Mouse (Mus musculus) naive thymus-derived CD4-positive, alpha-beta T cell, adult 5 months (primary cell): Measurements from ENCODE around the gene 1700003E16Rik. TPM values are rescaled to one million over a fixed set of nuclear protein-coding genes. Genes with fewer than 3 reads are reported as not detected.

Experiments
- polyA plus RNA-seq: library from polyadenylated mRNA; unstranded; fragments of 100-300 nt; shearing (Covaris generic); gene quantifications from one replicate; pipeline ENCODE4 v1.2.1, GENCODE M21; 2017

Gene 1700003E16Rik
- not detected for polyA plus RNA-seq

DNA sequence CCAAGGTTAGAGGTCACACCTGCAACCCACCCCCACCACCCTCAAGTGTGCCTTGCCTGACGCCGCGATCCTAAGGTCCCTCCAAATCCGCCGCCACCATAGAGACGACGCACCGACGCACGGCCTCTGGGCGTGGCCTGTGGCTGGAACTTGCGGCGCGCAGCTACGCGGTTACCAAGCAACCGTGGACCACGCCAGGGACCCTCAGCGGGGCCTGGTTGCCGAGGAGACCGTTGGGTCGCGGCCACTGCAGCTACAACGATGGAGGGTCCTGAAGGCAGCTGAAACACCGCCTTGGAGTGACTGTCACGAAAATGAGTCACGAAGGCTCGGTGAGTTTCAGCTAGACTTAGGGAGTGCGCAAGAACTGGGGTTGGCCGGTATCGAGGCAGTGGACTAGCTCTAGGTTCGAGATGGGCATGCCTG lies at the start of gene 1700003E16Rik, which contains the start of gene Wdr54:
Gene 1700003E16Rik, plus strand, starts transcription at position 146 of the 426 bp plus-strand sequence.
Gene Wdr54, minus strand, starts transcription at position 139 of the 426 bp plus-strand sequence.

DNA sequence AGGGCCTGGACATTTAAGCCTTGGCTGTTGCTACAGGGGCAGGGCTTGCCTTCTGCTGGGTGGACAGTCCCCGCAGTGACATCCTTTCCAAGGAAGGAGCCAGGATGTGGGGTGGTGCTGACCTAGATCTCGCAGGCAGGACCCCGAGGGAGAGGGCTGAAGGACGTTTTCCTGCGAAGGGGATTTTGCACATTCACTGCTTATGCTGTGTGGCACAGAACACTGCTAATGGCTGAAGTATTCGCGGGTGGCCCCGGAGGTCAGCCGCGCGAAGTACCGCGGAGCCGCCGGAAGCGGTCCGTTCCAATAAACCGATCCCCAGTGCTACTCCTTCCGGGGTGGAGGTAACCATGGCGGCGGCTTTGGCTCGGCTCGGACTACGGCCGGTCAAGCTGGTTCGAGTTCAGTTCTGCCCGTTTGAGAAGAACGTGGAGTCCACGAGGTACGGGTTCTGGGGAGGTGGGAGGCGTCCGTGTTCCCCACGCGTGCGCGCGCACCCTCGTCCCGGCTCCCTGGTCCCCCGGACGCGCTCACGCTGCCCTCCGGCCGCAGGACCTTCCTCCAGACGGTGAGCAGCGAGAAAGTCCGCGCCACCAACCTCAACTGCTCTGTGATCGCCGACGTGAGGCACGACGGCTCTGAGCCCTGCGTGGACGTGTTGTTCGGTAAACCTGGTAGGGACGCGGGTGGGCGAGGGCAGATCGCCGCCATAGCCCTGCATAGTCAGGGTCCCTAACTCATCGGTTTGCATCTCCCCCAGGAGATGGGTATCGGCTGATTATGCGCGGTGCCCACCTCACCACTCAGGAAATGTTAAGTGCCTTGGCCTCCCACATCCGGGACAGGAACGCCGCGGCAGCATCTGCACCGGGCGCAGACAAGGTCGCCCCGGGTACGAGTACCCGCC lies 47.2 kb upstream of the 1700003E16Rik start, which contains the start of gene Mrpl53:
Gene Mrpl53, plus strand, starts transcription at position 279 of the 907 bp plus-strand sequence.

DNA sequence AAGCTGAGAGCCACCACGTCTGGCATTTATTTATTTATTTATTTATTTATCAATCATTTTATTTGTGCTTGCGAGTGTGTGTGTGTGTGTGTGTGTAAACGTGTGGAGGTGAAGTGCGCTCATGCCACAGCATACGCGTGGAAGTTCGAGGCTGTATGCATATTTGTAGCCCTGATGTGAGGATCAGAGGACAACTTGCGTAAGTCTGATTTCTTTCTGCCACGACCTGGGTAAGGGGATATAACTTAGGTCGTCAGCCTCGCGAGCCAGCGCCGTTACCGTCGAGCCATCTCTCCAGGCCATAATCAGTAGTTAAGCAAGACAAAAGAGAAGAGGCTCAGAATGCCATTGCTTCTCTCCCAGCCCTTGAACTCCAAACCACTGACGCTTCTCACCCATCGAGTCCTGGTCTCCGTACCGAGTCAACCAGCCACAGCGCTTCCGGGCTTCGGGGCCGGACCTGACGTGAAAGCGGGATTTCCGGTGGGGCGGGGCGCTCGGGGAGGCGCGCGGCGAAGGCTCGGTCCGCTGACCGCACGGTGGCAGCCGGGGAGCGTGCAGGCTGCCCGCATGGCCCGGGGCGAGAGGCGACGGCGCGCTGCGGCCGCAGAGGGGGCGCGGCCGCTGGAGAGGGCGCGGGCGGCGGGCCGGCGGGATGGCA lies 41.1 kb upstream of the 1700003E16Rik start, which contains the start of gene Mogs:
Gene Mogs, plus strand, starts transcription at position 486 of the 661 bp plus-strand sequence.

DNA sequence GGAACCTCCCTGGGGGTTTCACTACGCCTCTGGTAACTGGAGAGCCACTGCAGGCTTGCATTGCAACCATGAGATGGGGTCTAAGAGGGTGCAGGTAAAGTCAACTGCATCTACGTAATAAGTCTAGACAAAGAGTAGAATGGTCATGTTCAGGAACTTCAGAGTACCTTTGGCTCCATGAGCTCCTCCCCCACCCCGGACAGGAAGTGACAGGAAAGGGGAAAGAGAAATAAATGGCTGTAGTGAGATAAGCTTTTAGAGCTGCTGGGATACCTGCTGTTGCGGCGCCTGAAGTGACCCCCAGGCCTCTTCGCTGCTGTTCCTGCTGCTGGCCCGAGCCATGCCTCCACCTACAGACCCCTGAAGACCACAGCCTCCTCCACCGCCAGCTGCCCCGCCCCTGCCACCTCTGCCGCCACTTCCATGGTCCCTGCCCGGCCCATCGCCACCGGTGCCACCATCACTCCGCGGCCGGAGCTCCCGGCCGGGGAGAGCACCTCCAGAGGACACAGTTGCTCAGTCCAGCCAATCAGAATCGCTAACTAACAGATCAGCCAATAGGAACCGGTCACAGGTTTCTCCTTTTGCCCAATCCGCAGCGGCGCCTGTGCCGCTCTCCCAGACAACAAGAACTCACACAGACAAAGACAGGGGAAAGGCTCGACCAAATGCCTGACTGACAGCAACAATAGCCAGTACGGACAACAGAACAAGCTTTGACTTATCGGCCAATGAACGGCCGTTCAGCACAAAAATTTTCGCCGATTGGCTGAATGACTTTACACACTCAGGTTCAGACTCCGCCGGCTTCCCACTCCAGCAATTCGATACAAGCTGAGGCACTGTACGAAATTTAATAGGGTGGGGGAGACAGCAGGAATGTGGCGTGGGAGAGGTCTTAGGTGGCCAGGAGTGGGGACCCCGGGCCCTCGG lies 35.0 kb upstream of the 1700003E16Rik start, which contains the start of gene Wbp1:
Gene Wbp1, minus strand, starts transcription at position 630 of the 933 bp plus-strand sequence.

DNA sequence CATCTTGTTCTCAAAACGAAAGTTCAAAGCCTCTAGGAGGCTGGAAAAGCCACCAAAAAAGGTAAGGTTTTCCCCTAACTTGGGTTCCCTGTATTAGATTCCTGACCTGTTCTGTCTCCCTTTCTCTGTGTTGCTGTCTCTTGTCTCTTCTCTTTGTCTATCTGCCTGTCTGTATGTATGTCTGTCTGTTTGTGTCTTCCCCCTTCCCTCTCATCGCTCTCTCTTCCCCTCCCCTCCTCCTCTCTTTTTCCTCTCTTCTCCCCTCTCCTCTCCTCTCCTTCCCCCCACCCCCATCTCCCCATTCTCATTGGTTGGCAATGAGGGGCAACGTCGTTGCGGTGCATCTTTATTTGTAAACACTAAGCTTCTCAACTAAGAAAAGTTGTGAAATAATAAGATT lies 30.9 kb upstream of the 1700003E16Rik start, which contains the start of gene Ino80b:
Gene Ino80b, minus strand, starts transcription at position 101 of the 400 bp plus-strand sequence.

DNA sequence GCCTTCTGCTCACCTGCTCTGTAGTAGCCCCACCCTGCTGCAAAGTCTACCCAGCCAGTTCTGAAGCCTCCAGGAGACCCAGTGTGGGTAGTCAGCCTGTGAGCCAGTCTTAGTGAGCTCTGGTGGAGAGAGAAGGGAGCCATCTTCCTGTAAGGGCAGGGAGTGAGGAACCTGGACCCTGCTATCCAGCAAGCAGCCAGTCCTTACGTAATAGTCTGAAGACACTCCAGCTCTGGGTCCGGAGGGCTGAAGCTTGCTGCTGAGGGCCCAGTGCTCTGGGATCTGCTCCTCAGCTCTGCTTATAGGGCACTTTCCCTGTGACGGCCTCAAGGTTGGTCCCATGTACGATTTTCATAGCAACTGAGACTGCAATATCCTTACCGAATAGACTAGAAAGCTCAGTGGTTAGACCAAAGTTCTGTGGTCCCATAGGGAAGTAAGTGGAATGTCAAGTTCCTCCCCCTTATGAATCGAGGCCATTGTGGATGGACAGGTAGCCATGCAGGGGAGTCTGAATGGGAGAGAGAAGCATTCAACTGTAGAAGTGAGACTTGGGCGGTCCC lies 21.2 kb upstream of the 1700003E16Rik start, which contains the start of gene Rtkn:
Gene Rtkn, plus strand, starts transcription at position 513 of the 563 bp plus-strand sequence.

DNA sequence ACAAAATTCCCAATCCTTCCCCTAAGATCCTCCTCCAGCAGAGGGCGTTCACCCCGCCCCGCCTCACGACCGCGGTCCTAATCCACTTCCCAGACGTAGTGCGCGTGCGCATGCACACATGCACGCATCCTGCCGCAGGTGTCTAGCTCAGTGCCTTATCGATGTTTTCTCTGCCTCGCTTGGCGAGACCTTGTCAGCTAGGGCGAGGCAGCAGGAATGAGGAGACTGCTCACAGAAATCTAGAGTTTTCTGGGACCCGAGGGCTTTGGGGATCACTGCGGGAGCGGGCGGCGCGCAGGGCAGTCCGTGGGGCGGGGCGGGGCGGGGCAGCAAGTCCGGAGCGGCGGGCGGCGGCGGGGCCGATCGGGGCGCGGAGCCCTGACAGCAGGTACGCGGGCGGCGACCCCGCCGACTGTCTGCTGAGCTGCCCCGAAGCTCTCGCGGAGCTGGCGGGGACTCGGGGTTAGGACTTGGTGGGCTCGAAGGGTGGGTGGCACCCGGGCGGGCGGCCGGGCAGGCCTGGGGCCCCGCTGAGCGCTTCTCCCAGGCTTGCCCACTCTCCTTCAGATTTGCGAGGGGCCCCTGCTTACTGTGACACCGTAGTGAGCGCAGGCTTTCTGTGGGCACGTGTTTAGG lies 9.5 kb downstream of the 1700003E16Rik start, which contains the start of gene Dctn1:
Gene Dctn1, plus strand, starts transcription at position 314 of the 636 bp plus-strand sequence.

Other genes with a start within 250 kb of the 1700003E16Rik start
- 15.4 TPM for gene Sema4f, start 216.6 kb upstream of the 1700003E16Rik start, polyA plus RNA-seq
- not detected for gene M1ap, start 209.5 kb upstream of the 1700003E16Rik start, polyA plus RNA-seq
- gene Dok1, start 122.9 kb upstream of the 1700003E16Rik start, polyA plus RNA-seq = 13.8 TPM
- gene Loxl3, start 122.2 kb upstream of the 1700003E16Rik start, polyA plus RNA-seq = not detected
- 486 TPM for gene Aup1, start 101.9 kb upstream of the 1700003E16Rik start, polyA plus RNA-seq
- 45.1 TPM for gene Htra2, start 101.1 kb upstream of the 1700003E16Rik start, polyA plus RNA-seq
- gene Dqx1, start 98.6 kb upstream of the 1700003E16Rik start, polyA plus RNA-seq = 3.1 TPM
- not detected for gene Tlx2, start 86.1 kb upstream of the 1700003E16Rik start, polyA plus RNA-seq
- 24.7 TPM for gene Pcgf1, start 78.5 kb upstream of the 1700003E16Rik start, polyA plus RNA-seq
- gene Lbx2, start 70.0 kb upstream of the 1700003E16Rik start, polyA plus RNA-seq = not detected
- gene Ccdc142, start 54.8 kb upstream of the 1700003E16Rik start, polyA plus RNA-seq = 3.0 TPM
- gene Gm42688, start 54.8 kb upstream of the 1700003E16Rik start, polyA plus RNA-seq = 7.4 TPM
- 43.7 TPM for gene Mrpl53, start 47.4 kb upstream of the 1700003E16Rik start, polyA plus RNA-seq
- 65.1 TPM for gene Mogs, start 40.9 kb upstream of the 1700003E16Rik start, polyA plus RNA-seq
- gene Wbp1, start 34.8 kb upstream of the 1700003E16Rik start, polyA plus RNA-seq = 37.0 TPM
- 40.0 TPM for gene Ino80b, start 31.0 kb upstream of the 1700003E16Rik start, polyA plus RNA-seq
- not detected for gene Rtkn, start 20.9 kb upstream of the 1700003E16Rik start, polyA plus RNA-seq
- not detected for gene Wdr54, start within 50 bp of the 1700003E16Rik start, polyA plus RNA-seq
- gene Dctn1, start 9.5 kb downstream of the 1700003E16Rik start, polyA plus RNA-seq = 75.9 TPM
- gene Slc4a5, start 63.4 kb downstream of the 1700003E16Rik start, polyA plus RNA-seq = not detected
- 63.8 TPM for gene Mthfd2, start 169.5 kb downstream of the 1700003E16Rik start, polyA plus RNA-seq
- 155 TPM for gene Mob1a, start 169.6 kb downstream of the 1700003E16Rik start, polyA plus RNA-seq
- gene Bola3, start 192.7 kb downstream of the 1700003E16Rik start, polyA plus RNA-seq = 58.7 TPM